Mouse (Mus musculus): Measurements from ENCODE around the gene Hoxd4.

Gene Hoxd4

GRCm38 (mm10) chr2:74694066-74694465 is 17.7 kb upstream of the Hoxd4 start:
- no peak for DNase-seq

GRCm38 (mm10) chr2:74695383-74695782 is 16.3 kb upstream of the Hoxd4 start:
- no peak for DNase-seq

GRCm38 (mm10) chr2:74695813-74696430 is 15.8 kb upstream of the Hoxd4 start:
- DNase-seq = no peak

GRCm38 (mm10) chr2:74696442-74697335 is 15.0 kb upstream of the Hoxd4 start:
- DNase-seq = no peak

- DNase-seq = no peak
Measured at GRCm38 (mm10) chr2:74697567-74698121, 14.1 kb upstream of the Hoxd4 start, which contains the start of gene Hoxd9. Gene Hoxd9, plus strand, starts transcription at chr2:74697727.

GRCm38 (mm10) chr2:74698201-74699052 is 13.3 kb upstream of the Hoxd4 start:
- no peak for DNase-seq

GRCm38 (mm10) chr2:74699053-74699430 is 12.7 kb upstream of the Hoxd4 start:
- no peak for DNase-seq

- DNase-seq = no peak
Measured at GRCm38 (mm10) chr2:74699664-74700545, 11.8 kb upstream of the Hoxd4 start.

GRCm38 (mm10) chr2:74700546-74701112 is 11.1 kb upstream of the Hoxd4 start:
- DNase-seq = no peak

- DNase-seq = peak; percentile 58
Measured at GRCm38 (mm10) chr2:74701949-74702819, 9.5 kb upstream of the Hoxd4 start.

GRCm38 (mm10) chr2:74702820-74703219 is 8.9 kb upstream of the Hoxd4 start:
- DNase-seq = no peak

GRCm38 (mm10) chr2:74703317-74703716 is 8.4 kb upstream of the Hoxd4 start:
- no peak for DNase-seq

- DNase-seq = no peak
Measured at GRCm38 (mm10) chr2:74703720-74704392, 7.9 kb upstream of the Hoxd4 start.

GRCm38 (mm10) chr2:74704393-74704998 is 7.2 kb upstream of the Hoxd4 start, which contains the start of gene Hoxd8:
Gene Hoxd8, plus strand, starts transcription at chr2:74704615.
- peak; percentile 27 for DNase-seq

- DNase-seq = no peak
Measured at GRCm38 (mm10) chr2:74704999-74705466, 6.7 kb upstream of the Hoxd4 start.

- DNase-seq = no peak
Measured at GRCm38 (mm10) chr2:74705467-74706089, 6.2 kb upstream of the Hoxd4 start.

- DNase-seq = no peak
Measured at GRCm38 (mm10) chr2:74706393-74706960, 5.3 kb upstream of the Hoxd4 start.

- DNase-seq = no peak
Measured at GRCm38 (mm10) chr2:74707599-74707998, 4.1 kb upstream of the Hoxd4 start.

All from thymus, postnatal 25 days (tissue).